Mouse (Mus musculus) bone marrow, adult 2 months (tissue): ENCODE data around the gene Manbal.

Source experiments
- CTCF ChIP-seq: fragments of 200-500 bp; IDR thresholded peaks from 2 replicates; pipeline ENCODE4 v1.5.1; 2011; ENCODE audit warnings: low read length, control low read depth; ENCODE audit not compliant: control insufficient read depth, insufficient read depth
- POLR2A ChIP-seq: fragments of 200-500 bp; IDR thresholded peaks from 2 replicates; pipeline ENCODE4 v1.6.1; 2011; ENCODE audit warnings: low read depth, mild to moderate bottlenecking, control low read depth, low read length, borderline replicate concordance; ENCODE audit not compliant: control insufficient read depth

- TF ChIP-seq POLR2A (no peak), CTCF (no peak)
These were observed 59.8 kb downstream of the Manbal start for GRCm38 (mm10) chr2:157427164-157427563.
